ENCODE assay signal across 8 mouse cellular contexts in genomic region chr2:125604646-125605045, GRCm38 (mm10). TPM values are rescaled to one million over a fixed set of nuclear protein-coding genes. Genes with fewer than 3 reads are reported as not detected.
A peak's percentile ranks its signal among the peaks of the same experiment; 100 is the strongest.
DNase-seq lines count a peak whose midpoint lies in the region; ATAC-seq and TF ChIP-seq lines count a peak whose summit lies in the region.

No protein-coding gene starts in this region.

- no peak overlapping the region for H3K4me2 ChIP-seq in midbrain, embryonic 14.5 days (ENCODE audit: low read length)

- no peaks in the 10 kb centered on the region for H3K9me3 ChIP-seq in midbrain, embryonic 14.5 days (ENCODE audit: control insufficient read depth, low read length)

- TF ChIP-seq CTCF in spleen, adult 2 months (IDR thresholded peaks at IDR 0.05; ENCODE audit: extremely low read depth, insufficient read depth, insufficient read length, insufficient replicate concordance) = peak; percentile 21; the same call in 1 of the 2 replicates

- no peak; the same call in 1 of the 2 replicates for ATAC-seq in midbrain, embryonic 14.5 days (ENCODE audit: low FRiP score, low TSS enrichment)

- H3K27ac ChIP-seq in spleen, adult 2 months (ENCODE audit: insufficient read depth, low read length) = no peak overlapping the region
- H3K27ac ChIP-seq in midbrain, embryonic 14.5 days (replicated peaks; ENCODE audit: low read depth, low read length) = no peak overlapping the region

- H3K4me3 ChIP-seq in spleen, adult 2 months (ENCODE audit: extremely low read depth, insufficient read depth, insufficient read length) = no peak overlapping the region
- no peak overlapping the region for H3K4me3 ChIP-seq in midbrain, embryonic 14.5 days (replicated peaks; ENCODE audit: low read depth, low read length)

- 89% methylated on average over 7 of the region's 7 CpGs for WGBS in spleen, adult 2 months
- 78% methylated on average over 7 of the region's 7 CpGs for WGBS in midbrain, embryonic 14.5 days

- H3K9ac ChIP-seq in midbrain, embryonic 14.5 days (replicated peaks; ENCODE audit: low read length) = no peak overlapping the region

- DNase-seq in cerebellum, postnatal 4 days (ENCODE audit: low spot score in 2 of 2) = peak; percentile 44 to 62
- no peak for DNase-seq in cerebellum, adult 11-12 months
- DNase-seq in spleen, adult 2 months (ENCODE audit: low read depth in 1 of 2, low spot score in 2 of 2) = no peak
- DNase-seq in spleen, postnatal 4 days (ENCODE audit: low spot score in 2 of 2) = no peak
- DNase-seq in frontal cortex, postnatal 36 days (ENCODE audit: low spot score in 2 of 2) = peak; percentile 53 to 63
- peak; percentile 52 to 55 for DNase-seq in left cerebral cortex, adult 18-20 months (ENCODE audit: low spot score in 2 of 2)
- peak; percentile 87 for DNase-seq in midbrain, embryonic 14.5 days
- peak; percentile 29 to 65 for DNase-seq in urinary bladder, postnatal 36 days (ENCODE audit: low spot score in 2 of 2)

- H3K27me3 ChIP-seq in spleen, adult 2 months (ENCODE audit: control insufficient read depth, insufficient read depth, low read length) = no peaks in the 10 kb centered on the region
- H3K27me3 ChIP-seq in midbrain, embryonic 14.5 days (ENCODE audit: control insufficient read depth, insufficient read depth, low read length) = no peaks in the 10 kb centered on the region

- TF ChIP-seq POLR2A in spleen, adult 2 months (IDR thresholded peaks at IDR 0.05; ENCODE audit: low read depth, low read length) = no peak

- peaks cover 23% of the 10 kb centered on the region for H3K36me3 ChIP-seq in spleen, adult 2 months (ENCODE audit: control insufficient read depth, insufficient read depth, low read length)
- peaks cover 30% of the 10 kb centered on the region for H3K36me3 ChIP-seq in midbrain, embryonic 14.5 days (ENCODE audit: control insufficient read depth, insufficient read depth, low read length)

- no peaks in the 10 kb centered on the region for H3K4me1 ChIP-seq in spleen, adult 2 months (ENCODE audit: control insufficient read depth, insufficient read depth, insufficient read length)
- no peaks in the 10 kb centered on the region for H3K4me1 ChIP-seq in midbrain, embryonic 14.5 days (ENCODE audit: control insufficient read depth, insufficient read depth, low read length)

RNA-seq across cellular contexts. Expression of gene Cep152, which starts 20.3 kb away (rescaled TPM):
- polyA plus RNA-seq in spleen, adult 2 months (2012; rRNA removed) = 1.8 and 2.0 TPM in 2 replicates
- total RNA-seq in left cerebral cortex, adult 18-20 months (2021) = 1 to 10 TPM; 2.6 TPM
- 2.2 and 3.9 TPM in 2 replicates for polyA plus RNA-seq in midbrain, embryonic 14.5 days (2014; fragmentation: Nextera tagmentation; extraction: Ambion mirVana)

Comparison
In these comparisons a context has a peak if more than half of its experiments do, and no peak if none do; other contexts are left out.
1. DNase-seq: peak in cerebellum, postnatal 4 days (2 of 2), frontal cortex, postnatal 36 days (2 of 2), left cerebral cortex, adult 18-20 months (2 of 2), midbrain, embryonic 14.5 days (single experiment) and urinary bladder, postnatal 36 days (2 of 2); none in cerebellum, adult 11-12 months (single experiment), spleen, adult 2 months (0 of 2) and spleen, postnatal 4 days (0 of 2).